Mouse (Mus musculus) spleen, postnatal 10 days (tissue): ENCODE measurements around the gene Thumpd2.

Source experiments
- DNase-seq, 2 experiments: peaks; one replicate each; pipeline ENCODE4 v3.0.0; 2021 to 2022; ENCODE audit warnings: low spot score in 2 of 2

Thumpd2 gene

DNA sequence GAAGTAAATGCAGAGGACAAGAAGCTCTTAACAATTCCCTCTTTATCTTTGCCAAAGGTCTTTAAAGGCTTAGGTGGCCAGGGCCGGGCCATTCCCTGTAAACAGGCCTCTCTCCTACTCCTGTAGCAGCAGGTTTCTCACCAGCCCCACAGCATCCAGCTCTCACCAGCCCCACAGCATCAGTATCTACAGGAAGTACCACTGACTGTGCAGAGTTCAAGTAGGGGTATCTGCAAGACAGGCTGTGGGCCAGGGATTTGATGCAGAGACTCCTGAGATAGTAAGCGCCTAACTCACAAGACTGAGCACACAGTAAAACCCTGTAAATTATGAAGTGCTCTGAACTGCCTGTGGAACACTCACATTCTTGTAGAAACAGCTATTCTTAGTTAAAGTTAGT, 31.9 kb downstream of the Thumpd2 start:
- no peak for DNase-seq

DNA sequence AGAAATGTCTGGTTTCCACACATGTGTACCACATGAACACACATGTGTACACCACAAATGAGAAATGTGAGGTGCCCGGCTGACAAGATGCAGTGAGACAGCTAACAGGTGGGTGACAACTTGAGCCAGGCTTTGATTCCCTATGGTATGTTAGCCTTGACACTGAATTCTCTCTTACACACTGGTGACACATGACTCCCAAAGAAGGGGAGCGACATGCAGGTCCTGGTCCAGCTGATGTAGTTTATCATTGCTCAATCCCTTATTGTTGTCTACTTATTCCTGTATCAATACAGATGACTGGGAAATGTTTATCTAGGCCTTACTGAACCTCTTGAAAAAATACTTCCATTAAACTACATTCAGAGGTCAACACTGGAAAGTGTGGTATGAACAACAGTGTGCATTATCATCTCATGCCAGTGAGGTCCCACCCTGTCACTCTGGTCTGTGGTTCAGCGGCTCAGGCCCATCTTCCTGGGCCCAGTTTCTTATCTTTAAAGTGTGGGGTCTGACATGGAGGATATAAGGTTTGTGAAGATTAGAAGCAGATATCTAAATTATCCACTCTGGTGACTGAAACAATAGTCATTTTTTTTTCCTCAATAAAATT, 32.9 kb downstream of the Thumpd2 start:
- DNase-seq = no peak

DNA sequence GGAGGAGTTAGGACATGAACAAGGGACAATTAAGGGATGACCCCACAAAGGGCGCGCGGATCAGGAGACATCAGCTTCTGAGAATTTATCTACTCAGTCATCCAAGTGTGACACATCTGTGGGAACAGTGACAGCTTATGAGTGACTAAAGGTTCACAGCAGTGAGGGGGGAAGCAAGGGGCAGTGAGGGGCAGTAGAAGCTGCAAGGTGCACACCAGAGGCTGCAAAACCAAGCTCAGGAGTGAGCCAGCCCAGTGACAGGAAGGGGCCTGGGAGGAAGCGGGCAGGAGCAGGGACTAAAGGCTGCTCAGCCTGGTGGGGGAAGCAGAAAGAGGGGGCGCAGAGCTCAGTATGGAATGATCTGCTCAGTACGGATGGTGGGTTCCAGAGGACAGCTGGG, 37.6 kb downstream of the Thumpd2 start:
- no peak for DNase-seq

- no peak for DNase-seq
Observed at GRCm38 (mm10) chr17:81017132-81017531, 47.8 kb downstream of the Thumpd2 start.

- peak in 1 of 2 experiments; percentile 29 for DNase-seq
Observed at GRCm38 (mm10) chr17:81015814-81016447, 49.0 kb downstream of the Thumpd2 start.

- no peak for DNase-seq
Observed at GRCm38 (mm10) chr17:81010844-81011685, 53.8 kb downstream of the Thumpd2 start.

GRCm38 (mm10) chr17:81010199-81010598, 54.7 kb downstream of the Thumpd2 start:
- DNase-seq = no peak

GRCm38 (mm10) chr17:81009112-81009511, 55.8 kb downstream of the Thumpd2 start:
- DNase-seq = no peak

DNA sequence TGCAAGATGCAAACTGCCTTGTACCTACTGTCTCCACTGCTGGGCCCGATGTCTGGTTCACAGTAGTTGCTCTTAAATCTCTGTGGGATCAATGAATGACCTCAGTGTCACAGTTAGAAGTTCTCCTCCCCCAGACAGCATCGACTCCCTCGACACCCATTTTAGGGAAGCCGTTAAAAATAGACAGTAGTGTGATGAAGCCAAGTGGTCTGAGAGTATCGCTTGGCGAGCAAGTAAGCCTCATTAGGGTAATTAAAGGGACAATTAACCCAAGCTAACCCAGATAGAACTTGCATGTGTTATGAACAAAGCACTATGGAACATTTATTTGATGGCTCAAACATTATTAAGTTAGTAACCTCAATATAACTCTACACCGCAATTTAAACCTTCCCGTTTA, 59.6 kb downstream of the Thumpd2 start:
- DNase-seq = no peak

DNA sequence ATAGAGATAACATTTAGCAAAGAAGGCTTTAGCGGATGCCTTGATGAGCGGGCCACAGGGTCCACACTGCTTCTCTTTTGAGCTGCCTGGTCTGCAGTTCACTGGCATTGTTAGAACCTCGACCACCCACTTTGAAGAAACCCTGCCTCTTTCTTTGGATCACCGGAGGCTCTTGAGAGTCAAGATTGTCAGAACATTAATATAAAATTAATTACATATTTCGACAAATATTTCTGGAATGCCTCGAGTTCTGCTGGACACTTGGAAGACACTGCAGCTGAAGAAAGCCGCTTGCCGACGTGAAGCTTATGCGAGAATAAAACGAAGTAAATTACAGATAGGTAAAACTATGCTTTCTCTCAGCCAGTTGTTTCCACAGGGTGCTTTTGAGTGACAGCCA, 60.4 kb downstream of the Thumpd2 start:
- DNase-seq = no peak

DNA sequence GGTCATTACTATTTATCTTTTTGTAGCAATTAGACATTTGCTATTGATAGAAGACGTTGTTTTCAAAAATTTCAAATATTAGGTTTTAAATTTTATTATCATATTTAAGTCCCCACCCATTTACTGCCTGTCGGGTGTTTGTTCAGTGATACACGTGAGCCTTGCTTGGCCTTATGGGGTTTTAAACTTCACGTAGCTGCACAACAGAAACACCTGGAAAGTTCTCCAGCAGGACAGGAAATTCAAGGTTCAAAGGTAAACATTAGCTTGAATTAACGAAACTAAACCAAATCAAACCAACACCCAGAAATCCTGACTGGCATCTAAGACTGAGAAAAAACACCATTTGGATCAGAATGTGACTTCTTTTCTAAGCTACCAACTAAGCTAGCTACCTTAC, 62.8 kb downstream of the Thumpd2 start:
- DNase-seq = no peak

DNA sequence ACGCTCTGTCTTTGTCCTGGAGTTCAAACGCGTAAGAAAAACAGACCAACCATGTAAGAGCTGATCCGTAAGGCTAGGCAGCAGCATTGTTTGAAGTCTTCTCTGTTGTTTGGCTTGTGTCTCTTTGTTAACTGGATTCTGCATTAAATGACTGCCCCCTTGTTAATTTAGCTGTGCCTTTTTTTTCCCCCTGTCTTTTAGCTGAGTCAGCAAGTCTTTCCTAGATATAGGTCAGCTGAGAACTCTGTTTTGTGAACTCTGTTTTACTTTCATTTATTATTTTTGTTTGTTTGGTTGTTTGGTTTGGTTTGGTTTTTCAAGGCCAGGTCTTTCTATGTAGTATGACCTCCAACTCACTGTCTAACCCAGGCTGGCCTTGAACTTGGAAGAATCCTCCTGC, 63.2 kb downstream of the Thumpd2 start:
- no peak for DNase-seq

GRCm38 (mm10) chr17:81001010-81001409, 63.9 kb downstream of the Thumpd2 start:
- no peak for DNase-seq

DNA sequence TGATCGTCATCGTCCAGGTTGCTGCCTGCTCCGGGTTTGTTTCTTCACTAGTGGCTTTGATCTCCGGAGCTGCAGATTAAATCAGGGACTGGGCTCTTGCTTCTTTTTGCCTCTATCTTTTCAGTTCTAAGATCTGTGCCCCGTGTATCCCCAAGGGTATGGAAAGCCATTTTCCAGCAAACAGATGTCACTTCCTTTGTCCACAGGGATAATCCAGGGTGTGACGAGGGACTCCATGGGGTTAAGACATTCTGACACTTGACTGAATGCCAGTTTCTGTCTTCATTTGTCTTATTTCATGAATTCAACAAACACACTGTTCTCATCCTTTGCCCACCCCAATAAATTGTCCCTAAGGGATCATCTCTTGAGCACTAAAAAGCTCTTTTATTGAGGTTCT, 65.9 kb downstream of the Thumpd2 start:
- DNase-seq = no peak

DNA sequence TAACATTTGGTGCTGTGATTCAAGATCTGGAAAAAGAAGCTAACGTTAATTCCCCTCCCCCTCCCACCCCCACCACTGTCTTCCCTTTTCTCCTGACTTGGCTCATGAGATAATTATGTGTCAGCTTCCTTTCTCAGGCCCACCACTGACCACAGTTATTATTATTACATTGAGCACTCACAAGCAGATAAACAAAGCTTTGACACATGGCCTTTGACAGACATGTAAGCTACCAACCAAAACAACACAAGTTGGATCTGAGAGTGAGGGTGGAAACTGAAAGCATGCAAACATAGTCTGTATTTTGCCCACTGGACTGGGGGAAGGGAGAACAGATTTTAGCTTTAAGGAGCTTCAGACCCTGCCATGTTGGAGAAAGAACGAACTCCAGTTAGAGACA, 67.7 kb downstream of the Thumpd2 start:
- DNase-seq = no peak

DNA sequence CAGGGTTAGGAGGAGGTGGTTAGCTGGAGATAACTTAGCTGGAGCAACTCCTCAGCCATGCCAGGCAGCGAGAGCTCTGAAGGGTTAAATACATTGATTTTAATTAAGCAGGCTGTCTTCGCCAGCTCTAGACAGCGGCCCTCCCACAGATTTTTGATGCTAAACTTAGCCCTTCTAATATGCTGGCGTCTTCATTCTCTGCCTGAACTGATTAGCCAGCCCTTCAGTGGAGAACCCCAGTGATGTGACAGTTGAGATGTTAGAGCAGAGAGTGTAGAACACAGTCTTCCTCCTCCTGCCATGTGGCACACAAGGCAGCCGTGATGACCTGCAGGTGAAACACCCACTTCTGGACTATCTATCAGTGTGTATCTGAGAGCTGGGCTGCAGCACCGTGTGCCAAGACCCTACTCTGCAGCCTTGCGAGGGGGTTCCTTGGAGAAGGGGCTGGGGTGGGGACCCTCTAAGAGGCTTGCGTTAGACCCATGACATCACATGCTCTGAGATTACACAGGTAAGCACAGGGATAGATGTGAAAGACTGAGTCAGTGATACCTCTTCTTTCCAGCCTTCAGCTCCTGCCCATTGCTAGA, 73.3 kb downstream of the Thumpd2 start:
- no peak for DNase-seq

DNA sequence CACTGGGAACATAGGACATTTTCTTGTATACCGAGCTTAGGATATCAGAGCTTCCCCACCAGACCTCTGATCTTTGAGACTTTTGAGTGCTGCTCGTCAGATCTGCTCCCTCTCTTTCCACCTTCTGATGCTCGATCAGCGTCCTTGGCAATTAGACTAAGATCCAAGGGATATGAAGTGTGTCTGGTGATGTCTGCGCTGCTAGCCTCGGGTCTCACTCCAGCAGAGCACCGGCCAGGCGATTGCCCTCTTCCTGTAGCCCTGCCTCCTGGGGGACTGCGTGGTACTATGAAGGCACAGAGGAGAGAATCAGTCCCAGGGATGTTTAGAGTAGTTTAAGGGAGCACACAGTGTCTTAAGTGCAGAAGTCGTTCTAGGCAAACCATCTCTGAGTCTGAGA, 81.9 kb downstream of the Thumpd2 start:
- DNase-seq = no peak

- DNase-seq = peak; percentile 8 to 52
Observed at GRCm38 (mm10) chr17:80982412-80982787, 82.5 kb downstream of the Thumpd2 start.

DNA sequence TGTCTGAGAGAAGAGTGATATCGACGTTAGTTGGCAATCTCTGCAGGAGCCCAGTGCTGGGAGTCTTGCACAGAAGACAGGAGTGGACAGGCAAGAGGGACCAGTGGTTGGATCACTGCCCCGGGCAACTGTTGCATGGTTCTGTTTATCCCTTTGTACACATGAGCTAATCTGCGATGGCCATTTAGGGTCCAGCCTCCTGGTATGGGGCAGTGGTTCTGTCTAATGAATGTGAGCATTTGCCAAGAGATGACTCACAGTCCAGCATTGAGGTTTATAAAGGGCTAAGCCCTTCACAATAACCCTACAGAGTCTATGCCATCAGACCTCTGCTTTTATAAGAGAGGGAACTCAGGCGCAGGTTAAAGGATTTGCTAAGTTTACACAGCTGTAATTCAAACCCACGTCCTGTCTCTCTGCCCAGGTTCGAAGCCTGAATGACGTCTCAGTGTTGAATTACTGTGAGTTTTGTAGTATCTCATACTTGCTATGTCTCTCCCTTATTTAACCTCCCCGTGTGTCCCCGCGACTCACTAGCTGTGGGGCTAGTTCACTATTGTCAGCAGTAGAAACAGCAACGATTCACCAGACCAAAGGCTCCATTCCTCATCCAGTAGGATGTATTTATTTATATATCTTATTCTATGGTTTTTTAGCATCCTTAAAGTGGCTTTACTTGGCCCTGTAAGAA, 83.0 kb downstream of the Thumpd2 start:
- no peak for DNase-seq

GRCm38 (mm10) chr17:80980096-80980495, 84.8 kb downstream of the Thumpd2 start:
- no peak for DNase-seq

DNA sequence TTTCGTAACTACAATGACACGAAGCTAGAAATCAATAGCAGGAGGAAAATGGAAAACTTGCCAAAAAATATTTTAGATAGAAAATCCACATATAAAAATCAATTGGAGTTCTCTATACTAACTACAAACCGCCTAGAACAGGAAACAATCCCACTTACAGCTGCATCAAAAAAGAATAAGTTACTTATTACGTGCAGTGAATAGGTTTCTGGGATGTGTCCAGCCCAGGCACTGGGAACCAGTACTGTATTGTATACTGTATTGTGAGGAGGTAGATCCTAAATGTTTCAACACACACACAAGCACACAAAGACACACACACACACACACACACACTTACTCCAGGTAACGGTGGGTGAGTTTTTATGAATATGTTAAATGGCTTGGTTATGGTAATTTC, 87.6 kb downstream of the Thumpd2 start:
- no peak for DNase-seq
